Mouse (Mus musculus) heart, adult 18-20 months (tissue): ENCODE measurements around the gene Gm21149. TPM values are rescaled to one million over a fixed set of nuclear protein-coding genes. Genes with fewer than 3 reads are reported as not detected.
"Not testable (repeated sequence)": the region's sequence is repeated elsewhere in the genome, so short reads cannot be mapped to it uniquely, and the experiment has no call there.

Source experiments
- DNase-seq, 2 experiments: peaks; one replicate each; pipeline ENCODE4 v3.0.0; 2021 to 2022; ENCODE audit warnings: mixed read lengths in 1 of 2
- long read RNA-seq, 2 experiments: library from polyadenylated mRNA; stranded (forward); transcript quantifications; one replicate each; pipeline ENCODE4 v2.0.0; 2021
- total RNA-seq, 2 experiments: library from RNA; stranded (reverse); gene quantifications; 2 replicates each; pipeline ENCODE4 v1.2.3; 2021

The Gm21149 gene
- not detected for total RNA-seq
- long read RNA-seq, experiment 1: 0 reads
- long read RNA-seq, experiment 2: 0 reads

- not testable (repeated sequence) for DNase-seq
Measured at GRCm38 (mm10) chr5:15476423-15476822, at the start of gene Gm21149. Gene Gm21149, minus strand, starts transcription at chr5:15476523.

- DNase-seq: peak in 1 of 2 experiments; percentile 27
Measured at GRCm38 (mm10) chr5:15522470-15522869, 46.1 kb upstream of the Gm21149 start.

GRCm38 (mm10) chr5:15522028-15522427, 45.7 kb upstream of the Gm21149 start:
- DNase-seq: not testable (repeated sequence)

GRCm38 (mm10) chr5:15520418-15520817, 44.1 kb upstream of the Gm21149 start:
- peak in 1 of 2 experiments; percentile 18 for DNase-seq

- not testable (repeated sequence) for DNase-seq
Measured at GRCm38 (mm10) chr5:15517150-15517549, 40.8 kb upstream of the Gm21149 start.

- not testable (repeated sequence) for DNase-seq
Measured at GRCm38 (mm10) chr5:15512236-15512635, 35.9 kb upstream of the Gm21149 start.

- not testable (repeated sequence) for DNase-seq
Measured at GRCm38 (mm10) chr5:15509911-15510310, 33.6 kb upstream of the Gm21149 start.

- DNase-seq: not testable (repeated sequence)
Measured at GRCm38 (mm10) chr5:15508460-15509451, 32.4 kb upstream of the Gm21149 start.

- DNase-seq: not testable (repeated sequence)
Measured at GRCm38 (mm10) chr5:15507757-15508459, 31.6 kb upstream of the Gm21149 start.

GRCm38 (mm10) chr5:15507309-15507619, 30.9 kb upstream of the Gm21149 start:
- no peak for DNase-seq

GRCm38 (mm10) chr5:15506575-15507308, 30.4 kb upstream of the Gm21149 start:
- DNase-seq: peak; percentile 11 to 46

- peak; percentile 5 to 47 for DNase-seq
Measured at GRCm38 (mm10) chr5:15498774-15499400, 22.6 kb upstream of the Gm21149 start.

- not testable (repeated sequence) for DNase-seq
Measured at GRCm38 (mm10) chr5:15498350-15498749, 22.0 kb upstream of the Gm21149 start.

- DNase-seq: not testable (repeated sequence)
Measured at GRCm38 (mm10) chr5:15490934-15491333, 14.6 kb upstream of the Gm21149 start.

- no peak for DNase-seq
Measured at GRCm38 (mm10) chr5:15488743-15489142, 12.4 kb upstream of the Gm21149 start.

GRCm38 (mm10) chr5:15484616-15485015, 8.3 kb upstream of the Gm21149 start:
- DNase-seq: peak in 1 of 2 experiments; percentile 21

GRCm38 (mm10) chr5:15483576-15483975, 7.3 kb upstream of the Gm21149 start:
- DNase-seq: not testable (repeated sequence)

GRCm38 (mm10) chr5:15482815-15483214, 6.5 kb upstream of the Gm21149 start:
- DNase-seq: peak in 1 of 2 experiments; percentile 4

- DNase-seq: not testable (repeated sequence)
Measured at GRCm38 (mm10) chr5:15470141-15470540, 6.2 kb downstream of the Gm21149 start.

GRCm38 (mm10) chr5:15467768-15468167, 8.6 kb downstream of the Gm21149 start:
- DNase-seq: not testable (repeated sequence)

- DNase-seq: not testable (repeated sequence)
Measured at GRCm38 (mm10) chr5:15466218-15466617, 10.1 kb downstream of the Gm21149 start.
